Mouse (Mus musculus): ENCODE results near the gene Acer2.

Gene Acer2

DNA sequence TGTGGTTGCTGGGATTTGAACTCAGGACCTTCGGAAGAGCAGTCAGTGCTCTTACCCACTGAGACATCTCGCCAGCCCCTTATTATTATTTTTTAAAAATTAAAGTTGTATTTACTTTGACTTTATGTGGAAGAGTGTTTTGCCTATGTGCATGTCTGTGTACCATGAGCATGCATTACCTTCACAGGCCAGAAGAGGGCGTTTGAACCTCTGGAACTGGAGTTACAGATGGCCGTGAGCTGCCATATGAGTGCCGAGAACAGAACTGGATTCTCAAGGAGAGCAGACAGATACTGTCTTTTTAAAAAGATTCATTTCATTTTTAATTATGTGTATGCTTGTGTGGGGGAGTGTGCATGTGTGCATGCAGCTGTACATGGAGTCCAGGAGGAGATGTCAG is 13.7 kb downstream of the Acer2 start:
- no peak for DNase-seq (ENCODE audit: low spot score)

DNA sequence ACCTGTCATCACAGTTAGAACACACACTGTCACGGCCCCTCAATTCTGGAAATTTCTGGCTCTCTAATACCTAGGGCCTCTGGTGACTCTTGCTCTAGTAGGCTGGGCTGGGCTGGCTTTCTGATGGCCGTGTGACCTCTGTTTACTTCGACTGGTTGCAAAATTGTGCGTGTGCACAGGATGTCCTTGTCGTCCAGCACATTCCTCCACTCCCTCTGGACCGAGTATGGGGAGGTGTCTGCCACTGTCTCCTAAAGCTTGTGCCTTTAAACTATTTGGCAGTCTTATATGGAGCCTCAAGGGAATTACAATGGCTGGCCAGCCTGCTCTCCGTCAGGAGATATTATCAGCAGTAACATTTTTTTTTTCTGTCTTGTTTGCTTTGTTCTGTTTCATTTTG is 23.2 kb downstream of the Acer2 start:
- no peak for DNase-seq (ENCODE audit: low spot score)

DNA sequence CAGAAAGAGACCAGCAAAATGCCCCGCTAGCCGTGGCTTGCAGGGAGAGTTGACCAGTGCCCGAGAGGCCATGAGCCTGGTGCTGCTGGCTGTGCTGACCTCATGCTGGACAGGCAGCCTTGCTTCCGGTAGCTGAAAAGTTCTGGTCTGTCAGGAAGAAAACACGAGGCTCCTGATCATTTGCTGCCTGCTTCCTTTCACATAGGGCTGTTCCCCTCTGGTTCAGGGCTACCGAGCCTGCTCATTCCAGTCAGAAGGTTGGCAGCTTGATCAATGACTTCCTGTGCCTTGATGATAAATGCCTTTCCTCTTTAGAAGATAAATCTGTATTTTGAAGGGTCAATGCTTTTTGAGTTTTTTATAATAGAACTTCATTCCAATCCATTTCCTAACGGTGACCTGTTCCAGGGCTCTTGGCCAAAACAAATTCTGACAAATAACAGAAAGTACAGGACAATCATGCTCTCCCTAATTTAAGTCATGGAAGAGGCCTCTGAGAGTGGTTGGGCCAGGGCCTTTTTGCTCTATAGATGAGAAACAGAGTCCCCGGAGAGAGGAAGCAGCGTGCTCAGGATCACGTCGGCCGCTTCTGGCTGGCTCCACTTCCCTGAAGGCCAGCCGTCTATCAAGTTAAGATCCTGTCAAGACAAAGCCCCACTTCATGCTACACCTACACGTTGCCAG is 24.7 kb downstream of the Acer2 start:
- DNase-seq (ENCODE audit: low spot score), result peak; percentile 64

DNA sequence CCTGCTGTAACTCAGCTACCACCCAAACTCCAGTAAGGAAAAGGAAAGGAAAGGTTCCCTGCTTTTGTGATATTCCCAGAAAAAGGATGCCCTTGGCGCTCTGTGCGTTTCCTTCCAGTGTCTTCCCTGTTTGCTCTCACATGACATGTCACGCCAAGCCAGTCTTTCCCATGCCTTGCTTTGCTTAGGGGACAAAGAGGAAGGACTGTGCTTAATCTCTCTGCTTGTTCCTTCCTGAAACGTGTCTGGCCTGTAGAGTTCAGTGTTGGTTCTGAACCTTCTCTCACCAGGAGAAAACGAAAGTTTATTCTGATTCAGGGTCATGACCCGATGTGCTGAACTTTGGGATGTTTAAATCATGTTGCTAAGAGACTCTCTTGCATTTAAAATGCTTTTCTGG is 28.2 kb downstream of the Acer2 start:
- peak; percentile 21 for DNase-seq (ENCODE audit: low spot score)

DNA sequence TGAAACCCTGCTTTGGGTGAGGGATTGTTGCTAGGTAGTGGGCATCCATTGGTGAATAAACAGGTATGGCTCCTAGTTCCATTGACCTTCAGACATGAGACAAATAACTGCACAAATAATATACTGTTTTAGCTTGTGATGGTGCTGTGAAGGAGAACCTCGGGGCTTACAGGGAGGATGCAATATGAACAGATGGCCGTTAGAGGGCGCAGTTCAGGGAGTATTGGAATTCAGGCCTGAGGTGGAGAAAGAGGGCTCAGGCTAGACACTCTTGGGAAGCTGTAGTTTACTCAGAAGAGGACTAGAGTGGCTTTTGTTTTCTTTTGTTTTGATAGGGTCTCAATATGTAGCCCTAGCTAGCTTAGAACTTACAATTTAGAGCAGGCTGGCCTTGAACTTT is 30.8 kb downstream of the Acer2 start:
- DNase-seq (ENCODE audit: low spot score), result no peak

DNA sequence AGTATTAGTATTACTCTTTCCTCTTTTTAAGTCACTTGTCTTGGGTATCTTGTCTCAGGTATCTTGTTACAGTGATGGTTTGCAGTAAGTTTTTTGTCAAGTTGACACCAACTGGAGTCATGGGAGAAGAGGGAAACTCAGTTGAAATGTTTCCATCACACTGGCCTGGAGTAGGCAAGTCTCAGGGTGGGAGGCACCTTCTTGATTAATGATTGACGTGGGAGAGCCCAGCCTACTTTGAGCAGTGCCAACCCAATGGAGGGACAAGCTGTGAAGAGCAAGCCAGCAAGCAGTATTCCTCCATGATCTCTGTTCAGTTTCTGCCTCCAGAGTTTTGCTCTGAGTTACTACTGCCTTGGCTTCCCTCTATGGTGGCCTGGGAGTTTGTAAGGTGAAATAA is 31.7 kb downstream of the Acer2 start:
- DNase-seq (ENCODE audit: low spot score), result no peak

DNA sequence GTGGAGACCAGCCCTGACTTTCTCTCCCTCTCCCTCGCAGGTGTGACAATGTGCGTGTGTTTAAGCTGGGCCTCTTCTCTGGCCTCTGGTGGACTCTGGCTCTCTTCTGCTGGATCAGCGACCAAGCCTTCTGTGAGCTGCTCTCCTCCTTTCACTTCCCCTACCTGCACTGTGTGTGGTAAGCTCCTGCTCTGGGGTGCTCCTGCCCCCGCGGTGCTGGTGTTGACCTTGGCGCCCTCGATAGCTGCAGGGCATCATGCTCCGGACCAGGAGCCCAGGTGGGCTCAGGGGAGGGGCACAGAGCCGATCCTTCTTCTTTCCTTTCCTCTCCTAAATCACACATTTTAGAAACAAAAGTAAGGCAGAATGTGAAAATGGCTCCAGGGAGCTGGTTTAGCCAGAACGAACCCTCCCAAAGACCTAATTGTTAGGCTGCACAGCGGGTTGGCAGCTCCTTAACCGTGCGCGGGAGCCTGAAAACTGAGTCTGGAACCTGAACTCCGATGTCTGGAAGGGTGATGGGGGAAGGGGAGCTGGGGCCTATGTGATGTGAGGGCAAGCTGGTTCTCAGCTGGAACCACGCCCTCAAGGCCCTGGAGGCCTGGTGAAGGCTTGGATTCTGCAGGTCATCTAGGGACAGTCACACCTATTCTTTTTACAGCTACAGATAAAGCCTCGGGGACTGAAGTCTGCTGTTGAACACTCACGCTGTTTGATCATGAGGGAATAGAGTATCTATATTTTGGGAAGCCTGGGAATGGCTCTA is 37.6 kb downstream of the Acer2 start:
- peak; percentile 56 for DNase-seq (ENCODE audit: low spot score)

DNA sequence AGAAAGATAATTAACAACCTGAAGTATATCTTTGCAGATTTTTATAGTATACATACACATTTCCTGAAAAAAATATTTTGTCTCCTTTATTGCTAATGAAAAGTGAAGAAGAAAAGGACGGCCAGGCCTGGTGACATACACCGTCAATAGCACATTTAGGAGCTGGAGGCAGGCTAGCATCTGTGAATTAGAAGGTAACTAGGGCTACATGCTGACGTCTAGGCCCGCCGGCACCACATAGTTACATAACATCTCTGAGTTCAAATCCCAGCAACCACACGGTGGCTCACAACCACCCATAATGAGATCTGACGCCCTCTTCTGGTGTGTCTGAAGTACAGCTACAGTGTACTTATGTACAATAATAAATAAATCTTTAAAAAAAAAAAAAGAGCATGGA is 38.6 kb downstream of the Acer2 start:
- no peak for DNase-seq (ENCODE audit: low spot score)

DNA sequence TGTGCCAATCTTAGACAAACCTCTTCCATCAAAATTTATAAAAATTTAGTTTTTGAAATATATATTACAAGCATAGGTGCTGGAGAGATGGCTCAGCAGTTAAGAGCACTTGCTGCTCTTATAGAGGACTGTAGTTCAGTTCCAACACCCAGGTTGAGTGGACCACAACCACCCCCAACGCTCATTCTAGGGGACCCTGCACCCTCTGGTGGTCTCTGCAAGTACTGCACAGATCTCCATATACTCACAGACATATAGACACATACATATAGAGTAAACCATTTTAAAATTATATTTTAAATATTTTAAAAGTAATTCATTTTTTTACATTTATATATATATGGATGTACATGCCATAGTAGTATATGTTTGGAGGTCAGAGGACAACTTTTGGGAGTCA is 41.9 kb downstream of the Acer2 start:
- no peak for DNase-seq (ENCODE audit: low spot score)

DNA sequence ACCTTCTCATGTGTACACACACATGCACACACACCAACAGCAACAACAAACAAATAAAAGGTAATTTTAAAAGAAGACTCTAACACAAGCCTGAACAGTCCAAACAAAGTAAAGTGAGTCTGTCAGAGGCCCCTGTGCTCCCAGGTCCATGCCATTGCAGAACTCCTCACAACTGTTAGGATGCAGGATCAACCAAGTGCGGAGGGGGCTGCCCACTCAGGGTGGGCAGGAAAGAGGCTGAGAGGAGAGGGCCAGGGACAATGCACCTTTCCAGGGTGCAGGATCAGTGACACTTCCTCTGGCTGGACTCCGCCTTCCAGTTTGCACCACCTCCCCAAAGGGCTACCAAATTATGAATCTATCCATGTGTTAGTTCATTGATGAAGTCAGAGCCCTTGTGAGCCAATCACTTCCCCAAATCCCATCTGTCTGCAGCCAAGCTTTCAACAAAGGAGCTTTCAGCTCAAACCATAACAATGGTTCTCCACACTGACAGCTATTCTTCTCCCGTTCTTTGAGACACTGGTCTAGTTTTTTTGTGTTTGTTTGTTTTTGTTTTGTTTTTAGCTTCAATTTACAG is 49.4 kb downstream of the Acer2 start:
- peak; percentile 24 for DNase-seq (ENCODE audit: low spot score)

DNA sequence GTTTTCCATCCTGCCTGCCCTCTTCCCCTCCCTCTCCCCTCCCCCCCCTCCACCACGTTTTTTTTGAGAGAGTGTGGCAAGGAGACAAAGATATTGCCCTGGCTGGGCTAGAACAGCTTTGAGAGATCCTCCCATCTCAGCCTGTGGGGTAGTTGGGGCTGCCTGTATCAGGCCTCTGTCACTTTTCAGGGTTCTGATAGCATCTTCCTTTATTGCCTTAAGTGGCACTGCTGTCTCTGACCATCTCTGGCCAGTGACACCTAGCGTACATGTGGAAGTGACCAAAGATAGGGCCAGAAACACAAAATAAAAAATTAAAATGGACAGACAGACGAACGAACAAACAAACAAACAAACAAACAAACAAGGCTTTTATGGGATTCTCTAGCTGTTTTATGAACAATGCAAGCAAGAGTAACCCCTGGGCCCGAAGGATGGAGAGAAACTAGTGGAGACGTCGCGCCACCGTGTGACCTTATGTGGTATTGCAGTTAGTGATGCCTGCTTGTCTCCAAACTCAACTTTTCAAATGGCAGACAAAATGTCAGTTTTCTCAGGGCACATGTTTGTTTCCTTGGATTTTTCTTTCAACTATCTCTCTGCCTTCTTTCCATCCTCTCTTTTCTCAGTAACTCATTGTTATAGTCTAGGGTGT is 50.7 kb downstream of the Acer2 start:
- peak; percentile 93 for DNase-seq (ENCODE audit: low spot score)

DNA sequence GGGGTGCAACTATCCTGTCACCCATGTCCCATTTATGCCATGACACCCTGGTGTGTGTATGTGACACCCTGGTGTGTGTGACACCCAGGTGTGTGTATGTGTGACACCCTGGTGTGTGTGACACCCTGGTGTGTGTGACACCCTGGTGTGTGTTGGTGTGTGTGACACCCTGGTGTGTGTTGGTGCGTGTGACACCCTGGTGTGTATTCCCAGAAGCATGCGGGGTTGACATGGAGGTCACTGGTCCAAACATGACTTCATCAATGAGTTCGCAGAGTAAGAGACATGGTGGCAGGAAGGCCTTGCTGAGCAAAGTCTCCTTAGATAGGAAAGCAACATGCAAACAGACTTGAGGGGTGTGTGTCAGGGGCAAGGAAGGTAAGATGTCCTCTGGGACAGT is 52.8 kb downstream of the Acer2 start:
- no peak for DNase-seq (ENCODE audit: low spot score)

DNA sequence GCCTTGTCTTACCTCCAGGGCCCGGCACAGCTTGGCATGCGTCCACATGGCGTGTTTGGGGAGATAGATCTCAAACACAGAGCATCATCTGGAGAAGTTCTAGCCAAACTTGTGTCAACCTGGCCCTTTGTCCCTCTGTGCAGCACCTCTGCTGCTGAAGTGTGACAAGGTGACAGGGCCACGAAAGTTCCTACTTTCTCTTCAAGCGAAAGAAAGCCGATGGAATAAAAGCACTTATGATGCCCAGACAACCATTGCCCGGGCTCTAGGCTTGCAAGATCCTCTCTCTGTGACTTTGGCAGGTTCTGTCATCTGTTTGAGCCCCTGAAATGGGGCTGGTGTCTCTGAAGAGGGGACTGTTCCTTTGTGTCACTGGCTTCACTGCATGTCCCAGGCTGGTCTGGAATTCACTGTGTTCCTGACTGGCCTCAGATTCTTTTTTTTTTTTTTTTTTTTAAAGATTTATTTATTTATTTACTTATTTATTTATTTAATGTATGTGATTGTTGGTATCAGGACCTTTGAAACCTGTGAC is 56.0 kb downstream of the Acer2 start:
- DNase-seq (ENCODE audit: low spot score), result no peak

DNA sequence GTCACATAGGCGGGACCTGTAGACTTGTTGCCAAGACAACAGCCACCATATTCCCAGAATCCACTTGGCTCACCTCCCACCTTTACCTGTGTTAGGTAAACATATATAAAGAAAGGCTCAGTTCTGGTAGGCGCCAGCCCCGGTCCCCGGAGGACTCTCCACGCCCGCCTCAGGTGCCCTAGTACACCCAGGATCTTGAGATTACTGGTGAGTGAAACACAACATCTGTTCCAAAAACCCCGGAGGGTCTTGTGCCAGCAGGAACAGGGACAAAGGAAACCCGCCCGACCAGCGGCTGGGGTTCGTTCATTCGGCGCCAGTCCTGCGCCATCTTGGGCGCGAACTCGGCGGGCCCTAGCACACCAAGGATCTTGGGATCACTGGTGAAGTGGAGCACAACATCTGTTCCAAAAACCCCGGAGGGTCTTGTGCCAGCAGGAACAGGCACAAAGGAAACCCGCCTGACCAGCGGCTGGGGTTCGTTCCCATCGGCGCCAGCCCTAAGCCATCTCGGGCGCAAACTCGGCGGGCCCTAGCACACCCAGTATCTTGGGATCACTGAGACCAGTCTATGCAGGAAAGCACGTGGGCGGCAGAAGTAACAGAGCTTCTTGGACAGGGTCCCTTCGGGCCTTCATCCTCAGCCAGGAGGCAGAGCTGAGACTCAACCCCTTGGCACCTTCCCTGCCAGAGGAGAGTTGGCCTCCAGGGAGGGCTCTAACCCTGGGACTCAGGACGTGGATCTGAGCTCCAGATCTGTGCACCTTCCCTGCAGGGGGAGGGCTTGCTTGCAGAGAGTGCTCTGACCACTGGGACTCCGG is 56.6 kb downstream of the Acer2 start:
- peak; percentile 68 for DNase-seq (ENCODE audit: low spot score)

DNA sequence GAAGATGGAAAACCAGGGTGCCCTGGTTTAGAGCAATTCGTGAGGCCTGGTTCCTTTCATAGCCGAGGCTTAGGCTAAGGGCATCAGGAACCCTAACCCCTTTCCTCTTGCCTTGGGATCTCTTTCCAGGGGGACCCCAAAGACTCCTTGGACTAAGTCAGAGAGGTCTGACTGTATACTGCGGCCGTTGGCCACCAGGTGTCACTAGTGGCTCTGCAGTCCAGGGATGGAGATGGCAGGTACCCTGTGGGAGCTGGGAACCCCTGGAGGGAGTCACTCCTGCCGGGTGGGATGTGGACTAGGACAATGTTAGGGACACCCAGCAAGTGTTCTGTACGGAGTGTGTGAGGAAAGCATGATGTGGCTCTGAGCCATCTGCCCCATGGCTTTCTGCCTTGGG is 58.8 kb downstream of the Acer2 start:
- no peak for DNase-seq (ENCODE audit: low spot score)

DNA sequence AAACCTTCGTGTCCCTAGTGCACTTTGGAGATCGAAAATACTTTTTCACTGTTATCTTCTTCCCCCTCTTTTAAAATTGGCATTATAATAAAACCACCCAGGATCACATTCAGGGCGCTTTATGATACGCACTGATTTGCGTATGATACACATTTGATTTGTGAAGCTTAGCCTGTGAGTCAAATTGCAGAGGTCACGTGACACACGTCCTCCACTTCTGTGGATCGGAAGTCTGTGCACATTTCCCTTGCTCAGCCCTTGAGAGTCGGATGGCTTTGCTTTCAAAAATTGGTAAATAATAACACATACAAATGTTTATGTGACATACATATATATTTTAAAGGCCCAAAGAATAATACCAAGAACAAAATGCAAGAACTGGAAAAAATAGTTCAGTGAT is 62.0 kb downstream of the Acer2 start:
- no peak for DNase-seq (ENCODE audit: low spot score)

DNA sequence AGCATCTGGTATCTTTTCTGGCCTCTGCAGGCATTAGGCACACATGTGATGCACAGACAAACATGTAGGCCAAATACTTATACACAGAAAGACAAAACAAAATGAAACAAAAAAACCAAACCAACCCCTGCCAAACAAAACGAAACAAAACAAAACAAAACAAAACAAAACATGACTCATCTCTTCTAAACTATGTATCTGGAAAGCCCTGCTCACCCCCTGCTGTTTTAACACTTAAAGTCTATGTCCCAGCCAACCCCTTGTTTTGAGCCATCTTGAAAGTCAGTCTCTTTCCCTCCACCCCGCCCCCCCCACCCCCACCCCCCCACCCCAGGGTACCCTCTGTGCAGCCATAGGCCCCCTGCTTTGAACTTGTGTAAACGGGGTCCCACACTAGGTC is 62.5 kb downstream of the Acer2 start:
- no peak for DNase-seq (ENCODE audit: low spot score)

DNA sequence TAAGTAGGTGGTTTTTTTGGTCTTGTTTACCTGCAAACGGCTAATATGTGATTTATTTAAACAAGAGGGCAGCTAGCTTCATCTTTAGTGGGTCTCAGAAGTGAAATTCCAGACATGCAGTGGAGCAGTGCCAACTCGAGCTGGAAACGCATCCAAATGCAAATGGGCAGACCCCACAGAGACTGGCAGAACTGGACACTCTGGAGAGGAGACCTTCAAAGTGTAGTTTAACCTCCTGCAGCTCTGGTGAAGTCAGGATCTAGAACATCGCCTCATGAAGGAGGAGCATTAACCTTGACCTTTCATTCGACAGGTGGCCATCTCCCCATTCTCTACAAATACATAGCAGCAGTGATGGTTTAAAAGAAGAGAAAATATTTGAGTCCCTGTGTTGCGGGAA is 68.5 kb downstream of the Acer2 start:
- DNase-seq (ENCODE audit: low spot score), result no peak

DNA sequence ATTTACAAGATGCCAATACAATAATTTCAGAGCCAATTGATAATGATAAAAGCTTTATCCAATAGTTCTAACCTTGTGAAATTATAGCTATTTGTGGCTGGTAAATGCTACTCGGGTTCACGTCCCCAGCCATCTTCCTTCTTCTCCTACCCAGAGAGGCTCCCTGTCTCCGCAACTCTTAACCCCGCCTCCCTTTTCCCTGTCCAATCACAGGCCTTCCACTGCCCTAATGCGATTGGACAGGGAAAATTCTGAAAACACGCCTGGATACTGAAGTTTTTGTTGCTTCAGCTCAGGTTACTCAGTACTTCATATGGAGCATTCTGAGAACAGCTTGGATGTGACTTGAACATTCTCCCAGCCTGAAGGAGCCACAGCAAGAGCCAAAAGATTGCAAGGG is 69.1 kb downstream of the Acer2 start:
- peak; percentile 44 for DNase-seq (ENCODE audit: low spot score)

DNA sequence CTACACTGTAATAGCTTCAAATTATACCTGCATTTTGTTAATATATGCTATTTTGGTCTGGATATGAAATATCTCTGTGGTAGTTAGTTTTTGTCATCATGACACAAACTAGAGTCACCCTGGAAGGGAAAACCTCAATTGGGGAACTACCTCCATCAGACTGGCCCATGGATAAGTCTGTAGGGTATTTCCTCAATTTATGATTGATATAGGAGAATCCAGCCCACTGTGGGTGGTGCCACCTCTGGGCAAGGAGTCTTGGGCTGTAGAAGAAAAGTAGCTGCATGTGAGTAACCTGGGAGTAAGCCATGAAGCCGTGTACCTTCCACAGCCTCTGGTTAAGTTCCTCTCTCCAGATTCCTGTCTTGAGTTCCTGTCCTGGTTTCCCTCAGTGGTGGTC is 74.6 kb downstream of the Acer2 start:
- no peak for DNase-seq (ENCODE audit: low spot score)

DNA sequence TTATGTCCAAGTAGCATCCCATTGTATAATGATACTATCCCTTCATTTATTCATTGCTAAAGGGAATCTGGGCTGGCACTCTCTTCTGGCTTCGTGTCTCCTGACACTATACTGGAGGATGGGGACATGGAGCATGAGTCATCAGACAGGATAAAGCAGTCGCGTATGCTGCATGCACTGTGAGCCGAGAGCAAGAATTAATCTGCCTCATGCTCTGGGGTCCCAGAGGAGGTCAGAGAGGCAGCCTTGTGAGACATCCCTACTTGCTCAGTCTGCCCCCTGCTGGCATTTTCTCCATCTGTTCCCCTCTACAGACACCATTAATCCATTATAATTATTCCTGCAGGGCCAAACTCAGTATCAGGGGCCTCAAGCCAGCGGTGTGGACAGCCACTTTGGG is 79.3 kb downstream of the Acer2 start:
- peak; percentile 38 for DNase-seq (ENCODE audit: low spot score)

DNA sequence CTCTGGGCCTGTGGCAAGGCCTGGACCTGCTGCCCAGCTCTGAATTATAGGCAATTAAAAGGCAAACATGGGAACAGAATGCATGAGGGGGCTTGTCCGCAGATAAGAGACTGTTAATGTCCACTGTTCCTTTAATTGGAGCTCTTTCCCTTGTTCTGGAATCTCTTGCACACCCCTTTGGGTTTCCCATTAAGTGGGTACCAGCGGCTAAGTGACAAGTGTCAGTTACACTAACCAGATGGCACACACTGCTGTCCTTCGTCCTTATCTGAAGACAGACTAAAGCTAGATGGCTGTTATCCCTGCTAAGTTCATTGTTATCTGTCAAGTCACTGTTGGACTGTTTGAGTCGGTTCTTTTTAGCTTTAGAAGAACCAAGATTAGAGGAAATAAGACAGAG is 81.3 kb downstream of the Acer2 start:
- no peak for DNase-seq (ENCODE audit: low spot score)
